Comparison of ENCODE assay signal across 12 mouse cellular contexts in the genomic region with DNA sequence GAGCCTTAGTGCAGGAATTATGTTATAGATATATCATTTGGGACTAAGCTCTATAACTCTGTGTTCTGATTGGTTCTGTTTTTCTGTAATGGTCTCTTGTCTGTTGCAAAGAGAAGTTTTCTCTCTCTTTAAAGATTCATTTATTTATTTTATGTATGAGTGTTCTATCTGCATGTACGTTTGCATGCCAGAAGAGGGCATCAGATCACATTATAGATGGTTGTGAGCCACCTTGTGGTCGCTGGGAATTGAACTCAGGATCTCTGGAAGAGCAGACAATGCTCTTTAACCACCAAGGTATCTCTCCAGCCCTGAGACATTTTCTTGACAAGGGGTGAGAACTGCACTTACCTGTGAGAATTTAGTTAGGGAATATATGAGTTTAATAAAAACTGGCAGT.
"Had no signal": no experiment of that assay in that cellular context is flagged by ENCODE, and none has a peak within 500 bp of the region (broad histone marks: within the 10 kb centered on the region; RNA-seq: fewer than 3 reads in every experiment).

No protein-coding gene starts in this region.

- H3K4me2 ChIP-seq: intestine, embryonic 15.5 days; limb, embryonic 12.5 days; lung, embryonic 15.5 days; neural tube, embryonic 12.5 days had no signal

- H3K4me3 ChIP-seq: intestine, embryonic 15.5 days; limb, embryonic 12.5 days; lung, embryonic 15.5 days; neural tube, embryonic 12.5 days had no signal

- ATAC-seq: intestine, embryonic 15.5 days had no signal

- H3K27me3 ChIP-seq: intestine, embryonic 15.5 days; limb, embryonic 12.5 days; lung, embryonic 15.5 days; neural tube, embryonic 12.5 days had no signal

- H3K4me1 ChIP-seq: intestine, embryonic 15.5 days; limb, embryonic 12.5 days; lung, embryonic 15.5 days; neural tube, embryonic 12.5 days had no signal

- H3K9ac ChIP-seq: intestine, embryonic 15.5 days; limb, embryonic 12.5 days; liver, embryonic 14.5 days; lung, embryonic 15.5 days; neural tube, embryonic 12.5 days had no signal

- DNase-seq: kidney, adult 8-10 months; kidney, postnatal 10 days; kidney, postnatal 4 days; lung, postnatal 36 days; midbrain, embryonic 14.5 days; thymus, adult 18-20 months; thymus, postnatal 14 days had no signal

- H3K9me3 ChIP-seq: intestine, embryonic 15.5 days; limb, embryonic 12.5 days; lung, embryonic 15.5 days; neural tube, embryonic 12.5 days had no signal

- H3K27ac ChIP-seq: intestine, embryonic 15.5 days; limb, embryonic 12.5 days; liver, embryonic 14.5 days; lung, embryonic 15.5 days; neural tube, embryonic 12.5 days had no signal
